Mouse (Mus musculus) thymus, postnatal 25 days (tissue): ENCODE measurements around the gene Tmem82.

Experiments used
- DNase-seq: peaks from one replicate; pipeline ENCODE4 v3.0.0; 2022

Tmem82 gene

GRCm38 (mm10) chr4:141609538-141609937, 8.9 kb downstream of the Tmem82 start:
- DNase-seq = no peak

DNA sequence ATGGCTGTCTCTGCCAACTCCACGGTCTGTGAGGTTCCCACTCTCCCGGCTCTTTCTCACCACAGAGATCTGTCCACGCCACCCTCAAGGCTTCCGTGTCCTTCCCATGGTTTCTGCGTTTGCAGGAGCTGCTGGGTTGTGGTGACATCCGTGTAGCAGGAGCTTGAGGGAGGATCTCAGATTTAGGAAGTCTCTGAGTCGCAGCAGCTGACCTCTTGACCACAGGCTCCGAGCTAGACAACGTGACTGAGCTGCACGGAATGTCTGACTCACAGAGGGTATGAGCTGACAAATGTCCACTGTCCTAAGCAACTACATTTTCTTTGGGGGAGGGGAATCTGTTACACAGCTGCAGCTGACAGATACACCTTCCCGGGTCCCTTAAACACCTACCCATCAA, 12.6 kb downstream of the Tmem82 start, which contains the start of gene Fblim1:
Gene Fblim1 (minus strand): TSS at position 236 of the 400 bp plus-strand sequence.
- DNase-seq = no peak

DNA sequence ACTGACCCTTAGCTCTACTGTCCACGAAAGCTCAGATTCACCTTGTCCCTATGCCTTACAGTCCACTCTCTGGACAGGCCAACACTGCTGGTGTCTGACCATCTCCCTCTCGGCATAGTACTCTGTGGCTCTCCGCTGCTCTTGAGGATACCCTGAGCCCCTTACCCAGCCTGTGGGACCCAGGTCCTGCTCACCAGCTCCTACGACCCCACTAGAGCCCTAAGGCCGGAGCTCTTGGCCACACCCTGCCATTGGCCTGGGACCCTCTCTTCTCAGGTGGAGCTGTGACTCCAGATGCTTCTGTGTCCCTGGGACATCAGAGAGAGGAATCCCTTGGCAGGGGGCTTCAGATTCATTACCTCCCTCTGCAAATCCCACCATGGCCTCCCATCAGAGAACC, 13.0 kb downstream of the Tmem82 start:
- no peak for DNase-seq

- DNase-seq = no peak
Measured at GRCm38 (mm10) chr4:141604493-141604892, 13.9 kb downstream of the Tmem82 start.

- DNase-seq = no peak
Measured at GRCm38 (mm10) chr4:141603921-141604320, 14.5 kb downstream of the Tmem82 start.

GRCm38 (mm10) chr4:141602523-141603223, 15.8 kb downstream of the Tmem82 start:
- no peak for DNase-seq

DNA sequence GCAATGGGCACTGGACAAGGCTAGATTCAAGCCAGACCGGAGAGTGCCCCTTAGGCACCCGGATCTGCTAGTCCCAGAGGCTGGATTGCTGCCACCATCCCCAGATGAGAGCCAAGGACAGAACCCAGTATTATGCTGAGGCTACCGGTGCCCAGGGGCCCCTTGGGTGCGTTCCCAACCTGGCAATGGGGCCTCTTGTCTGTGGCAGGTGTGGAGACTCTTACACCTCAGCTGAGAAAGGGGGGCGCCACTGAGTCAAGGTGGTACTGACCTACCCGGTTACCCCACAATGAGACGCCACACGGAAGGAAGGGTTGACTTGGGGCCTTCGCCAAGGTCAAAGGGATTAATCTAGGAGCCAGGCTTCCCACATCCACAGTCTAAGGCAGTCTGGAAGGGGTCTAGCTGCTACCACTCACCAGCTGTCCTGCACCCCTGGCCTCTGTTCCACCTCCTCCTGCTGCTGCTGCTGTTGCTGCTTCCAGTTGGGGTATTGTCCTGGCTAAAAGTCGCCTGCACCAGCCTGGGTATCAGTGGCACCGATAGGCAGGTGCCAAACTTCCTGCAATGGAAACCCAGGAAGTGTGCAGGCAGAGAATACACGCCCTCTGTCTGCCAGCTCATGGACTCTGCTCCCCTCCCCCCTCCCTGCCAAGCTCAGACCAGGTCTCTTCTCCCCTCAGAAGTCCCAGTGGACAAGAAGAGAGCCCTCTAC, 17.1 kb downstream of the Tmem82 start:
- DNase-seq = no peak

DNA sequence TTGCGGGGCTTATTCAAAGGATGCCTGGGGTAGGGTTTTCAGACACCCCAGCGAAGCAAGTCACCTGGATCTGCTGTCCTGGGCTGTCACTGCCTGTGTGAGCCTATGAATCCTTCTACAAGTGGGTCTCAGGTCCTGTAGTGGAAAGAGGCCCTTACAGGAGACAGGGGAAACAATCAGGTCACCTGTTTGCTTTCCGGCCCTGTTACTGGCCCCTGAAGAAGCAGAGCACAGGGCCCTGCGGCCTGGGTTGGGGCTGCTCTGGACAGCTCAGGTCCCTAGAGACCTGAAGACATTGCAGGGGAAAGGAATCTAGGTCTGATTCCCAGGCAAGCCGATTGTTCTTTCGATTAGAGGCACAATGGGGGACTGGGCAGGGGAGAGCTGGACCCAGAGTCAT, 18.1 kb downstream of the Tmem82 start:
- no peak for DNase-seq

GRCm38 (mm10) chr4:141599251-141600141, 18.9 kb downstream of the Tmem82 start:
- DNase-seq = no peak

- DNase-seq = no peak
Measured at GRCm38 (mm10) chr4:141598894-141599250, 19.6 kb downstream of the Tmem82 start.

- DNase-seq = no peak
Measured at GRCm38 (mm10) chr4:141598199-141598893, 20.1 kb downstream of the Tmem82 start.

GRCm38 (mm10) chr4:141596700-141597328, 21.6 kb downstream of the Tmem82 start:
- DNase-seq = no peak

GRCm38 (mm10) chr4:141595605-141596268, 22.7 kb downstream of the Tmem82 start:
- no peak for DNase-seq

DNA sequence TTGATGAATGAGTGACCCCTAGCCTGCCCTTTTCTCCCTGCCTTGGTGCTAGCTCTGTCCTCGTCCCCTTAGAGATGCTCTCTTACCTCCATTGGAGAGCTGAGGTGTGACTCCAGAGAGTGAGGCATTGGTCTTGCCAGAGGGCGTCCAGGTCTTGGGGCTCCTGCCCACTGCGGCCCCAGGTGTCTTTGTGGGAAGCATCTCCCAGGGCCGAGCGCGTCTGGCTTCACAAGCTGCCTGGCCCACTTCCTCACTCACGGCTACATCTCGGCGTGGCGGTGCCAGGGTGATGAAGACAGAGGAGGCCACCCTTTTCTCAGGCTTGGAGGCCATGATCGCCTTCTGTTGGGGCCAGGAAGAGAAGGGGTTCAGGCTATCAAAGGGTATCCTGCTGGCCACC, 23.3 kb downstream of the Tmem82 start:
- no peak for DNase-seq

GRCm38 (mm10) chr4:141591547-141591946, 26.9 kb downstream of the Tmem82 start:
- DNase-seq = peak; percentile 48

- DNase-seq = no peak
Measured at GRCm38 (mm10) chr4:141583919-141584318, 34.5 kb downstream of the Tmem82 start.

GRCm38 (mm10) chr4:141581051-141581450, 37.4 kb downstream of the Tmem82 start:
- DNase-seq = no peak

DNA sequence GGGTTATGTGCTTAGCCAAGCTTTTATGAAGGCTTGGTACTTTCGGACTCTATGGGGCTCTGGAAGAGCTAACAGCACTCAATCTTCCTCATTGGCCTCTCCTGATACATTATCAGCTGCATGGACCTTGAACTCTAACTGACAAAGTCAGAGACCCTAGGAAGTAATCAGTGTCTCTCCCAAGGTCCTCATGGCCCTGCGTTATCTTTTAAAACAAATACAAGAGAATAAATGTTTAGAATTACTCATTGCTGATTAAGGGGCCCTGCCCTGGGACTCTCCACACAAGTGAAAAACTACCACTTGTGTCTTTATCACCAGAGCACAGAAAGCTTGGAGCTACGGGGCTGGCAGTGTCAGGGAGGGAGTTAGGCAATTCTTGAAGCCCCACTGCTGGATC, 39.6 kb downstream of the Tmem82 start:
- no peak for DNase-seq

DNA sequence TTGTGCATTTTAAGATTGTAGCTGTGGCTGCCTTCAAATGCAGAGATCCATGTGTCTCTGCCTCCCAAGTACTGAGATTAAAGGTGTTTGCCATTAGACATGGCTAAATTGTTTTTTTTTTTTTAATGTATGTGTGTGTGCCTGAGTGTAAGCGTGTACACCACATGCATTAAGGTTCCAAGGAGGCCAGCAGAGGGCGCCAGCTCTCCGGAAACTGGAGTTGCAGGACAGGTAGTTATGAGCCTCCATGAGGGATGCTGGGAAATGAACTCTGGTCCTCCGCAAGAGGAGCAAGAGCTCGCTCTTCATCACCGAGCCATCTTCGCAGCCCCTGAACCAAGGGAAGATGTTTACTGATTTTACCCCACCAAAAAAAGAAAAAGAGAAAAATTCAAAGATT, 41.6 kb downstream of the Tmem82 start:
- no peak for DNase-seq

DNA sequence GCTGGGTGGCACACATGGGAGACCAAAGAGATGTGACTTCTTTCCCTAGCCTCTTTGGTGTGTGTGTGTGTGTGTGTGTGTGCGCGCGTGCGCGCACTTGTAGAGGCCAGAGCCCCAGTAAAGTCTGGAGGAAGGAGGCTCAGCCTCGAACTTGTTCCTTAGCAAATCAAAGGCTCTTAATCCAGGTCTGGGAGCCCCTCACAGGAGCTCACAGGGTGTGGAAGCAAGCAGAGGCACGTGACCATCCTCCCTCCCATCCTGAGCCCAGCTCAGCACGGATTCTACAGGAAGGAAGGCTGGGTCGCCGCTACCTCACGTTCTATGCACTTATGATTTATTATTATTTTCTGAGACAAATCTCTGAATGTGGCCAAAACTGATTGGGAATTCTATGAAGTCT, 42.0 kb downstream of the Tmem82 start:
- no peak for DNase-seq

GRCm38 (mm10) chr4:141574789-141575702, 43.4 kb downstream of the Tmem82 start:
- DNase-seq = peak; percentile 83
